Mouse (Mus musculus) myocyte (in vitro differentiated cells): ENCODE results near the gene Acot11. TPM values are rescaled to one million over a fixed set of nuclear protein-coding genes. Genes with fewer than 3 reads are reported as not detected.

Source experiments
- H3K27me3 ChIP-seq: one replicate; pipeline ENCODE4 v1.6.1; 2011; ENCODE audit not compliant: control insufficient read depth, insufficient read depth, insufficient read length
- H3K36me3 ChIP-seq: one replicate; pipeline ENCODE4 v1.6.1; 2011; ENCODE audit not compliant: control insufficient read depth, insufficient read depth
- H3K4me2 ChIP-seq: one replicate; pipeline ENCODE4 v1.6.1; 2011; ENCODE audit warnings: low read depth, control low read depth
- H3K4me3 ChIP-seq: one replicate; pipeline ENCODE4 v1.5.1; 2011; ENCODE audit warnings: mild to moderate bottlenecking, control low read depth, moderate library complexity
- H3K79me2 ChIP-seq: one replicate; pipeline ENCODE4 v1.6.1; 2011; ENCODE audit not compliant: control insufficient read depth, insufficient read depth
- H3ac ChIP-seq: one replicate; pipeline ENCODE4 v1.6.1; 2011; ENCODE audit not compliant: control insufficient read depth, insufficient read length
- CEBPB ChIP-seq: IDR thresholded peaks from 2 replicates; pipeline ENCODE4 v1.6.1; 2011; ENCODE audit warnings: mild to moderate bottlenecking, moderate library complexity; ENCODE audit not compliant: poor library complexity, insufficient read depth, severe bottlenecking
- E2F4 ChIP-seq: IDR thresholded peaks from one replicate; pipeline ENCODE4 v1.6.1; 2011; ENCODE audit warnings: mild to moderate bottlenecking, control low read depth, moderate library complexity; ENCODE audit not compliant: insufficient read depth
- MAX ChIP-seq: IDR thresholded peaks from one replicate; pipeline ENCODE4 v1.6.1; 2011; ENCODE audit warnings: low read depth, mild to moderate bottlenecking, control low read depth
- MYOD1 ChIP-seq, 3 experiments: IDR thresholded peaks; one replicate each; pipeline ENCODE4 v1.6.1; 2011; ENCODE audit warnings: control low read depth in 2 of 3, low read depth in 2 of 3, mild to moderate bottlenecking in 2 of 3, moderate library complexity in 1 of 3; ENCODE audit not compliant: insufficient read length in 2 of 3, control insufficient read depth in 1 of 3
- MYOG ChIP-seq, 3 experiments: IDR thresholded peaks; one replicate each; pipeline ENCODE4 v1.6.1; 2011; ENCODE audit warnings: control low read depth in 2 of 3, low read depth in 2 of 3, mild to moderate bottlenecking in 2 of 3; ENCODE audit not compliant: insufficient read length in 2 of 3, control insufficient read depth in 1 of 3, insufficient read depth in 1 of 3
- POLR2A ChIP-seq: IDR thresholded peaks from one replicate; pipeline ENCODE4 v1.6.1; 2011; ENCODE audit warnings: low read depth, mild to moderate bottlenecking, control low read depth, moderate library complexity; ENCODE audit not compliant: insufficient read length
- POLR2AphosphoS2 ChIP-seq: IDR thresholded peaks from one replicate; pipeline ENCODE4 v1.6.1; 2011; ENCODE audit warnings: low read depth, control low read depth; ENCODE audit not compliant: insufficient read length
- REST ChIP-seq: IDR thresholded peaks from one replicate; pipeline ENCODE4 v1.6.1; 2011; ENCODE audit warnings: mild to moderate bottlenecking, control low read depth, moderate library complexity; ENCODE audit not compliant: insufficient read depth, insufficient read length
- SRF ChIP-seq: IDR thresholded peaks from one replicate; pipeline ENCODE4 v1.6.1; 2011; ENCODE audit warnings: low read depth; ENCODE audit not compliant: control insufficient read depth, insufficient read length
- TCF12 ChIP-seq: IDR thresholded peaks from one replicate; pipeline ENCODE4 v1.6.1; 2011; ENCODE audit warnings: mild to moderate bottlenecking, control low read depth; ENCODE audit not compliant: poor library complexity, insufficient read depth, severe bottlenecking
- TCF3 ChIP-seq: IDR thresholded peaks from one replicate; pipeline ENCODE4 v1.6.1; 2011; ENCODE audit warnings: low read depth, control low read depth; ENCODE audit not compliant: insufficient read length
- USF1 ChIP-seq: IDR thresholded peaks from one replicate; pipeline ENCODE4 v1.6.1; 2011; ENCODE audit warnings: low read depth, mild to moderate bottlenecking, control low read depth, moderate library complexity
- polyA plus RNA-seq: library from polyadenylated mRNA; unstranded; fragments of >200 nt; fragmentation: generic; extraction: Trizol; gene quantifications from one replicate; pipeline ENCODE4 v1.2.1, GENCODE M21; 2012; ENCODE audit warnings: missing spikeins

Acot11 gene
- polyA plus RNA-seq, 1 experiment = 1.9 TPM

DNA sequence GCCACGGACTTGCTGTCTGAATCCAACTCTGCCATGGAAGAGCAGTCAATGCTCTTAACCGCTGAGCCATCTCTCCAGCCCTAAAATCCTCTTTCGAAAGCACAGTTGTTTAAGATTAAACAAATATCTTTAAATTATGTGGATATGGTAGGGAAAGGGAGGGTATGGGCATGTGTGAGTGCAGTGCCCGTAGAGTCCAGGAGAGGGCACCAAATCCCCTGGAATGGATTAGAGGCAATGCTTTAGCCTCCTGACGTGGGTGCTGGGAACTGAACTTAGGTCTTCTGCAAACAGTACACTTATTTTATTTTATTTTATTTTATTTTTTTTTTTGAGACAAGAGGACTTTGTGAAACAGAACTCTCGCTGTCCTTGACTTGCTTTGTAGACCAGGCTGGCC, 5.2 kb upstream of the Acot11 start:
- H3K4me3 ChIP-seq = no peak overlapping the region
- H3K4me2 ChIP-seq = no peak overlapping the region
- TF ChIP-seq USF1 (no peak), CEBPB (no peak), MYOG (IDR thresholded peaks at IDR 0.05; ENCODE audit: control insufficient read depth in 1 of 3, insufficient read depth in 1 of 3, insufficient read length in 2 of 3, low read depth in 2 of 3) (no peak), TCF3 (no peak), MYOD1 (IDR thresholded peaks at IDR 0.05; ENCODE audit: control insufficient read depth in 1 of 3, insufficient read length in 2 of 3, low read depth in 2 of 3) (no peak), TCF12 (no peak)
- no peaks in the 10 kb centered on the region for H3K36me3 ChIP-seq
- H3K27me3 ChIP-seq = no peaks in the 10 kb centered on the region
- H3K79me2 ChIP-seq = no peaks in the 10 kb centered on the region
- H3ac ChIP-seq = no peak overlapping the region

DNA sequence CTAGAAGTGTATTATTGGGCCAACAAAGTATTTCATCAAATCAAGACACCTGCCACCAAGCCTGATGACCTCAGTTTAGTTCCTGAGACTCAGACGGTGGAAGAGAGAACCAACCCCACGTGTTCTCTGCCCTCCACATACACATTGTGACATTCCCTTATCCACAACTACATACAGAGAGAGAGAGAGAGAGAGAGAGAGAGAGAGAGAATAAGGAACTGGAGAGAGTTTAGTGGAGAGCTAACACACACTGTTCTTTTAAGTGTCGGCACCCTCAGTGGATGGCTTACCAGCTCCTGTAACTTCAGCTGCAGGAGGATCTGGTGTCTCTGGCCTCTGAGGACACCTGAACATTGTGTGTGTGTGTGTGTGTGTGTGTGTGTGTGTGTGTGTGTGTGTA, 2.5 kb upstream of the Acot11 start:
- Histone ChIP-seq H3ac (no peak overlapping the region), H3K79me2 (no peaks in the 10 kb centered on the region), H3K4me3 (no peak overlapping the region), H3K4me2 (no peak overlapping the region), H3K36me3 (no peaks in the 10 kb centered on the region), H3K27me3 (no peaks in the 10 kb centered on the region)
- no peak for TF ChIP-seq POLR2AphosphoS2
- TF ChIP-seq POLR2A = no peak
- no peak for TF ChIP-seq MAX
- no peak for TF ChIP-seq MYOD1 (IDR thresholded peaks at IDR 0.05; ENCODE audit: control insufficient read depth in 1 of 3, insufficient read length in 2 of 3, low read depth in 2 of 3)
- no peak for TF ChIP-seq TCF3
- TF ChIP-seq USF1 = no peak
- TF ChIP-seq TCF12 = no peak
- no peak for TF ChIP-seq REST

DNA sequence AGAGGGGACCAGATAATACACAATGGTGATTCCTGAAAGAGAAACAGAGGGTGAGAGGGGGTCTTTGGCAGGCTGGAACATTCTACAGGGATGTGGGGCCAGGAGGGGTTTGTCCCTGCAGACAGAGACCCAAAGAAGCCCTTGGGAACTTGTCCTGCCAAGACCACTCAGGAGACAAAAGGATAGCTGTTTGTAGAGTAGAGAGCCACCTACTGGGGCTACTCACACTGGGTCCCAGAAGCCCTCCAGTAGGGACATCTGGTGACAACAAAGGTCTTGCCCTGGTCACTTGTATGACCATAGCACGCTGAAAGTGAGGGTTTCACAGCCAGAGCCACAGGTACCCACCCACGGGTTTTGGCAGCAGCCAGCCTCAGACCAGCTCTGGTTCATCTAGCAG, 1.1 kb upstream of the Acot11 start:
- H3K4me3 ChIP-seq = no peak overlapping the region
- no peak overlapping the region for H3K4me2 ChIP-seq
- H3ac ChIP-seq = no peak overlapping the region
- TF ChIP-seq POLR2AphosphoS2 (no peak), SRF (no peak), CEBPB (no peak), TCF3 (no peak), REST (no peak), E2F4 (no peak), MYOG (IDR thresholded peaks at IDR 0.05; ENCODE audit: control insufficient read depth in 1 of 3, insufficient read depth in 1 of 3, insufficient read length in 2 of 3, low read depth in 2 of 3) (no peak), MAX (no peak), USF1 (no peak), TCF12 (no peak), MYOD1 (IDR thresholded peaks at IDR 0.05; ENCODE audit: control insufficient read depth in 1 of 3, insufficient read length in 2 of 3, low read depth in 2 of 3) (no peak), POLR2A (no peak)
- no peaks in the 10 kb centered on the region for H3K27me3 ChIP-seq
- H3K36me3 ChIP-seq = no peaks in the 10 kb centered on the region
- H3K79me2 ChIP-seq = no peaks in the 10 kb centered on the region

DNA sequence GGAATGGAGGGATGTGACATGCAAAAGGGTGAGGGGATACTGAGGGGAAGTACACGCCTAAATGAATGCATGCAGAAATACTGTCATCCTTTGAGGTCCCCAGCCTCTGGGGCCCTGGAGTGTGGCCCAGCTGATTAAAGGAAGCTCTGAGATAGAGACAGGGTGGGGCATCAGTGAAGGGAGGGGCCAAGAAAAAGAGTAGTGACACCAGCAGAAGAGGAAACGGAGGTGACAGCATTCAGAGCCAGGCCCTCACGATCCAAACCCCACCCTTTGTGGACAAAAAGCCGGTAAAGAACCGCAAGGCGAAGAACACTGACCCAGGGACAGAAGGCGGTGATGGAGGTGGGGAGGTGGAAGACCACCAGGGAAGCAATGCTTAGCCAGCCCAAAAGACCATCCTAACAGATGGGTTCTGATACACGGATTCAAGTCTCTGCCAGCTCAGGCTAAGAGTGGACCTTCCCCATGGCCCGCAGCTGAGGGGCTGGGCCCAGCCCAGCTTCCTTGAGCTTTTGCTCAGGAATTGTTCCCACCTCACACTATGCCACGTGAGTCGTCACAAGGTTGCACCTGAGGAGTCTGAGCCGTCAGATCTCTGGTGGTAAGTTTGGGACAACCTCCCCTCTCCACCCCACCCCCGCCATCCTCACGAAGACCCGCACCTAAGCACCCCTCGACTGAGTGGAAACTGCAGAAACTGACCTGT, 443 bp downstream of the Acot11 start:
- Histone ChIP-seq H3ac (no peak overlapping the region), H3K36me3 (no peaks in the 10 kb centered on the region), H3K27me3 (no peaks in the 10 kb centered on the region), H3K4me2 (no peak overlapping the region), H3K79me2 (no peaks in the 10 kb centered on the region), H3K4me3 (no peak overlapping the region)
- TF ChIP-seq MYOG (IDR thresholded peaks at IDR 0.05; ENCODE audit: control insufficient read depth in 1 of 3, insufficient read depth in 1 of 3, insufficient read length in 2 of 3, low read depth in 2 of 3) (no peak), MAX (no peak), E2F4 (no peak), POLR2AphosphoS2 (no peak), CEBPB (no peak), SRF (no peak), REST (no peak), TCF3 (no peak), TCF12 (no peak), USF1 (no peak), POLR2A (no peak), MYOD1 (IDR thresholded peaks at IDR 0.05; ENCODE audit: control insufficient read depth in 1 of 3, insufficient read length in 2 of 3, low read depth in 2 of 3) (no peak)

DNA sequence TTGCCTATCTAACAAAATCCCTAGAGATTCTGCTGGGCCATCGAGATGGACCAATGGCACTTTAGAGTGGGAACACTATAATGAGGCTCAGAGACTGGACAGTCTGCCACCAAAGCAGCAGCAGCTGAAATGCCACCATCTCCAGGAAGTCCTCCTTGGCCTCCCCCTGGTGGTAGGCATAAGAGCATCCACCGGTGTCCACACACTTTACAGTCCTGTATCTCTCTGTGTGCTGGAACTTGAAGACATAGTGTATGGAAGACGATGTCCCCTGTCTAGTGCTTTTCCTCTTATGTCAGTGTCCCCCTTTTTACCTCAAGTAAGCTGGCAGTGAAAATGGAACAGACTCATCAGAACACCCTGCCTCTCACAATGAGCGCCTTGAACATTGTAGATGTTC, 1.0 kb downstream of the Acot11 start:
- Histone ChIP-seq H3K79me2 (no peaks in the 10 kb centered on the region), H3K27me3 (no peaks in the 10 kb centered on the region), H3K4me3 (no peak overlapping the region), H3K4me2 (no peak overlapping the region), H3ac (no peak overlapping the region), H3K36me3 (no peaks in the 10 kb centered on the region)
- TF ChIP-seq USF1 (no peak), SRF (no peak), MAX (no peak), TCF12 (no peak), CEBPB (no peak), POLR2AphosphoS2 (no peak)
